Mouse (Mus musculus): ENCODE results near the gene Trim41. TPM values are rescaled to one million over a fixed set of nuclear protein-coding genes. Genes with fewer than 3 reads are reported as not detected.

Trim41 gene
- polyA plus RNA-seq, 1 experiment from 2014 or later: 5.7 TPM

- peak overlapping the region; percentile 7; the same call in 1 of the 2 replicates for H3K27ac ChIP-seq (ENCODE audit: low read length)
- H3K9me3 ChIP-seq (replicated peaks; ENCODE audit: control insufficient read depth, low read length): no peaks in the 10 kb centered on the region
- no peaks in the 10 kb centered on the region for H3K4me1 ChIP-seq (ENCODE audit: control insufficient read depth, insufficient read depth, low read length)
- no peak overlapping the region for H3K4me2 ChIP-seq (ENCODE audit: low read depth, low read length)
- WGBS: 54% methylated on average over 16 of the region's 16 CpGs
- H3K36me3 ChIP-seq (ENCODE audit: control insufficient read depth, insufficient read depth, low read length): peaks cover 35% of the 10 kb centered on the region
- peak; percentile 20; the same call in 1 of the 2 replicates for ATAC-seq (ENCODE audit: insufficient read depth, low FRiP score)
- no peak overlapping the region for H3K4me3 ChIP-seq (replicated peaks; ENCODE audit: low read length)
- H3K9ac ChIP-seq (ENCODE audit: low read length): no peak overlapping the region
- H3K27me3 ChIP-seq (ENCODE audit: control insufficient read depth, insufficient read depth, low read length): no peaks in the 10 kb centered on the region
Measured at GRCm38 (mm10) chr11:48808737-48809433, 8.3 kb downstream of the Trim41 start.

- H3K27me3 ChIP-seq (ENCODE audit: control insufficient read depth, insufficient read depth, low read length): no peaks in the 10 kb centered on the region
- ATAC-seq (ENCODE audit: insufficient read depth, low FRiP score): no peak
- no peak overlapping the region for H3K9ac ChIP-seq (ENCODE audit: low read length)
- H3K9me3 ChIP-seq (replicated peaks; ENCODE audit: control insufficient read depth, low read length): no peaks in the 10 kb centered on the region
- H3K4me2 ChIP-seq (ENCODE audit: low read depth, low read length): no peak overlapping the region
- H3K4me1 ChIP-seq (ENCODE audit: control insufficient read depth, insufficient read depth, low read length): no peaks in the 10 kb centered on the region
- H3K36me3 ChIP-seq (ENCODE audit: control insufficient read depth, insufficient read depth, low read length): peaks cover 41% of the 10 kb centered on the region
- H3K27ac ChIP-seq (ENCODE audit: low read length): no peak overlapping the region
- no peak overlapping the region for H3K4me3 ChIP-seq (replicated peaks; ENCODE audit: low read length)
Measured at GRCm38 (mm10) chr11:48808304-48808646, 8.9 kb downstream of the Trim41 start.

DNA sequence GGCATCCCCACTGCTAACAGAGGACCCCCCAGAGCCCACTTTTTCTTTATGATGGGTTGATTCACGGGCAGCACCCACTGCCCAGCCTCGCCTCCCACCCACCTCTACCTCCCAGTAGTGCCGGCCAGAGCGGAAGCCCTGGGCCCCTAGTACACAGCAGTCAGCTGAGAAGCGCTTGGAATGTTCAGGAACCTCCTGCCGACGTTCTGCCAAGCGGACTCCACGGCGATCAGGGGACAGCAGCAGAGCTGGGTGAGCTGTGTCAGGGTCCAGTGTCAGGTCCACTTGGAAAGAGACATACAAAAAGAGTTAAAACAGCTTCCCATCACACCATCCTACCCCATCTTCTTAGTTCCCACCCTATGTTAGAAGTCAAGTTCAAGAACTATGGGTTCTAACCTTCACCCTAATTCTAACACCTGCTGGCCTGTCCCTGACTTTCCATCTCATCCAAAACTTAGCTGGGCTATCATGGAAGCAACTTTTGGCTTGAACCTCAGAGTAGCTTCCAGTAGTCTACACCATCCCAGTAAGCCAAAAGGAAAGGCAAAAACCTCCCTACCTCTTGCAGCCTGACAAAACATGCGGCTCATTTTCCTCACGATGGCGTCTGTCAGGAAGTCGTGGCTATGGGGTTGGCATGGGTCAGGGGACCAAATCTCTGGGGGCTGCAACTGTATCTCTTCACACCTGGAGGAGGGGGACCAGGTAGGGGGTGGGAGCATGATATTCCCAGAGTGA, 9.4 kb downstream of the Trim41 start:
- Histone ChIP-seq H3K27me3 (ENCODE audit: control insufficient read depth, insufficient read depth, low read length) (no peaks in the 10 kb centered on the region), H3K9ac (ENCODE audit: low read length) (no peak overlapping the region), H3K9me3 (replicated peaks; ENCODE audit: control insufficient read depth, low read length) (no peaks in the 10 kb centered on the region), H3K36me3 (ENCODE audit: control insufficient read depth, insufficient read depth, low read length) (peaks cover 47% of the 10 kb centered on the region), H3K4me1 (ENCODE audit: control insufficient read depth, insufficient read depth, low read length) (no peaks in the 10 kb centered on the region), H3K4me3 (replicated peaks; ENCODE audit: low read length) (no peak overlapping the region), H3K27ac (ENCODE audit: low read length) (no peak overlapping the region), H3K4me2 (ENCODE audit: low read depth, low read length) (no peak overlapping the region)
- no peak for ATAC-seq (ENCODE audit: insufficient read depth, low FRiP score)
- WGBS: 64% methylated on average over 14 of the region's 14 CpGs

GRCm38 (mm10) chr11:48806856-48807562, 10.1 kb downstream of the Trim41 start:
- Histone ChIP-seq H3K4me2 (ENCODE audit: low read depth, low read length) (no peak overlapping the region), H3K4me3 (replicated peaks; ENCODE audit: low read length) (no peak overlapping the region), H3K9me3 (replicated peaks; ENCODE audit: control insufficient read depth, low read length) (no peaks in the 10 kb centered on the region), H3K36me3 (ENCODE audit: control insufficient read depth, insufficient read depth, low read length) (peaks cover 49% of the 10 kb centered on the region), H3K27ac (ENCODE audit: low read length) (no peak overlapping the region), H3K9ac (ENCODE audit: low read length) (no peak overlapping the region), H3K4me1 (ENCODE audit: control insufficient read depth, insufficient read depth, low read length) (peaks cover 5% of the 10 kb centered on the region), H3K27me3 (ENCODE audit: control insufficient read depth, insufficient read depth, low read length) (no peaks in the 10 kb centered on the region)
- WGBS: 64% methylated on average over 21 of the region's 21 CpGs
- peak; percentile 13; the same call in 1 of the 2 replicates for ATAC-seq (ENCODE audit: insufficient read depth, low FRiP score)

- Histone ChIP-seq H3K9ac (ENCODE audit: low read length) (no peak overlapping the region), H3K4me2 (ENCODE audit: low read depth, low read length) (no peak overlapping the region), H3K36me3 (ENCODE audit: control insufficient read depth, insufficient read depth, low read length) (peaks cover 44% of the 10 kb centered on the region), H3K9me3 (replicated peaks; ENCODE audit: control insufficient read depth, low read length) (no peaks in the 10 kb centered on the region), H3K4me3 (replicated peaks; ENCODE audit: low read length) (no peak overlapping the region), H3K27me3 (ENCODE audit: control insufficient read depth, insufficient read depth, low read length) (no peaks in the 10 kb centered on the region), H3K27ac (ENCODE audit: low read length) (no peak overlapping the region), H3K4me1 (ENCODE audit: control insufficient read depth, insufficient read depth, low read length) (peaks cover 13% of the 10 kb centered on the region)
- WGBS: 79% methylated on average over 2 of the region's 2 CpGs
- no peak for ATAC-seq (ENCODE audit: insufficient read depth, low FRiP score)
Measured at GRCm38 (mm10) chr11:48804922-48805321, 12.2 kb downstream of the Trim41 start.

- peaks cover 13% of the 10 kb centered on the region for H3K4me1 ChIP-seq (ENCODE audit: control insufficient read depth, insufficient read depth, low read length)
- H3K9ac ChIP-seq (ENCODE audit: low read length): no peak overlapping the region
- H3K4me2 ChIP-seq (ENCODE audit: low read depth, low read length): no peak overlapping the region
- ATAC-seq (ENCODE audit: insufficient read depth, low FRiP score): no peak
- H3K27ac ChIP-seq (ENCODE audit: low read length): no peak overlapping the region
- no peaks in the 10 kb centered on the region for H3K27me3 ChIP-seq (ENCODE audit: control insufficient read depth, insufficient read depth, low read length)
- H3K4me3 ChIP-seq (replicated peaks; ENCODE audit: low read length): no peak overlapping the region
- WGBS: 93% methylated on average over 2 of the region's 2 CpGs
- peaks cover 41% of the 10 kb centered on the region for H3K36me3 ChIP-seq (ENCODE audit: control insufficient read depth, insufficient read depth, low read length)
- no peaks in the 10 kb centered on the region for H3K9me3 ChIP-seq (replicated peaks; ENCODE audit: control insufficient read depth, low read length)
Measured at GRCm38 (mm10) chr11:48803988-48804387, 13.2 kb downstream of the Trim41 start.

DNA sequence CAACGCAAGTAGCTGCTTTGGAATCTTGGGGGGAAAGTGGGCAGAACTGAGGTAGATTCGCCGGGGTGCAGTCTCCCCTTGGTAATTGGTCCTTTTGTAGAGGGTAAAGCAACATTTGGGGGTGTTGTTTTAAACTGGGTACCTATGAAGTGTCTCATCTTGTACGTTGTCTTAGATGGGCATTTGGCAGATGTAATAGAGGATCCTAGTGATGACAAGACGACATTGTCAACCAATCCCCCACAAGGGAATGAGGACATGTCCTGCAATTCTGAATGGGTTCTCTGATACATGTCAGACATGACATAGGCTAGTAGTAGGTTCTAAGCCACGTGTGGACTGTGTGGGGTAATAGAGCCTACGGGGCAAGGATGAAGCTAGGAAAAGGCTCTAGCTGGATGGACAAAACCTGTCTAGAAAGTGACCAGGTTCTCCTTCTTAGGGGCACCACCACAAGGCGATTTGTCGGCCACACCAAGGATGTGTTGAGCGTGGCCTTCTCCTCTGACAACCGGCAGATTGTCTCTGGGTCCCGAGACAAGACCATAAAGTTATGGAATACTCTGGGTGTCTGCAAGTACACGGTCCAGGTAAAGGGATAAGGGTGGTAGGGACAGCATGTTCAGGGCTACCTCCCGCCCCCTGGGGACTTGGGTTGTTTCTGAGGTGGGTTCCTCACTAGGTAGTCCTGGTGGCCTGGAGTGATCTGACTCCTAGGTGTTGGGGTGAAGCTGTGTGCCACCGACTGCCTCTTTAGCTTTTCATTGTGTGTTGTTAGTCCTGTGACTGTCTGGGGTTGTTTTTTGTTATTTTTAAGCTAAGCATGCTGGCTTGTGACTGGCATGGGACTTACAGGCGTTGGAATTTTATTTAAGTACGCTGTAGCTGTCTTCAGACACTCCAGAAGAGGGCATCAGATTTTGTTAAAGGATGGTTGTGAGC, 15.1 kb downstream of the Trim41 start:
- Histone ChIP-seq H3K27me3 (ENCODE audit: control insufficient read depth, insufficient read depth, low read length) (no peaks in the 10 kb centered on the region), H3K9ac (ENCODE audit: low read length) (peak overlapping the region; percentile 96), H3K4me3 (replicated peaks; ENCODE audit: low read length) (peak overlapping the region; percentile 91), H3K36me3 (ENCODE audit: control insufficient read depth, insufficient read depth, low read length) (peaks cover 37% of the 10 kb centered on the region), H3K27ac (ENCODE audit: low read length) (no peak overlapping the region), H3K4me2 (ENCODE audit: low read depth, low read length) (peak overlapping the region; percentile 97), H3K9me3 (replicated peaks; ENCODE audit: control insufficient read depth, low read length) (no peaks in the 10 kb centered on the region), H3K4me1 (ENCODE audit: control insufficient read depth, insufficient read depth, low read length) (peaks cover 13% of the 10 kb centered on the region)
- no peak for ATAC-seq (ENCODE audit: insufficient read depth, low FRiP score)
- WGBS: 67% methylated on average over 17 of the region's 17 CpGs

DNA sequence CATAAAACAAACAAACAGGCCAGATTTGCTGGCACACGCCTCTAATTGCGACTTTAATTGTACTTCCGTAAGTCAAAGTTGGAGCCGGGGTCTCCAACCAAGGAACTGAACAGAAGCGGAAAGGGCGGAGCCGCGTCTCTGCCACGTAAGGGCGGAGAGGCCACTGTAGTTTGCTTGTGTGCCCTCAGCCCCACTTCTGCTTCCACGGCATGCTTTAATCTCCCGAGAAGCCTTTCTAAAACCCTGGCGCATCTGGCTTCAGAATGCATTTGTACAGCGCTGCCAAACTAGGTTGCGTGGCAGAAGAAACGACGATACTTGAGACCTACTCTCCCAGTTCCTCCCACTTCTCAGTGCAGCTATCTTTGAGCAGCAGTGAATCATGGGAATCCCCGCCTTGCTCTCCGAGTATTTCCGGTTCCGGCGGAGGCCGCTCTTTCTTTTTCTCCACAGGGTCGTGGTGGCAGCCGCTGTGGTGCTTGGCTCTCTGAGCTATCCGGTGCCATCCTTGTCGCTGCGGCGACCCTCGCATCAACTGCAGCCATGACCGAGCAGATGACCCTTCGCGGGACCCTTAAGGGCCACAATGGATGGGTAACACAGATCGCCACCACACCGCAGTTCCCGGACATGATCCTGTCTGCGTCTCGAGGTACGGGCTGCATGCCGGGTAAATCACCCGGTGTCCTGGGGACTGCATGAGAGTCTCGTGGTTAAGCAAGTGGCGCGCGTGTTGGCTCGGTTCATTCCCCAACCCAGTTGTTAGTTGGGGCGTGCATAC, 17.0 kb downstream of the Trim41 start, which contains the start of gene Rack1:
Rack1 (plus strand) TSS at position 412 of the 781 bp plus-strand sequence.
- peak within 1 kb of the TSS; percentile 91 for H3K4me3 ChIP-seq (replicated peaks; ENCODE audit: low read length)
- peak within 1 kb of the TSS; percentile 99 for H3K27ac ChIP-seq (ENCODE audit: low read length)

More for the DNA sequence above, 17.0 kb downstream of the Trim41 start, which contains the start of gene Rack1:
- Histone ChIP-seq H3K9me3 (replicated peaks; ENCODE audit: control insufficient read depth, low read length) (no peaks in the 10 kb centered on the region), H3K27me3 (ENCODE audit: control insufficient read depth, insufficient read depth, low read length) (no peaks in the 10 kb centered on the region), H3K9ac (ENCODE audit: low read length) (peak within 1 kb of the TSS; percentile 96), H3K36me3 (ENCODE audit: control insufficient read depth, insufficient read depth, low read length) (peaks cover 26% of the 10 kb centered on the region), H3K4me2 (ENCODE audit: low read depth, low read length) (peak within 1 kb of the TSS; percentile 97), H3K4me1 (ENCODE audit: control insufficient read depth, insufficient read depth, low read length) (peaks cover 13% of the 10 kb centered on the region)
- ATAC-seq (ENCODE audit: insufficient read depth, low FRiP score): peak; percentile 92
- under 1% methylated on average over 47 of the region's 47 CpGs for WGBS
